Comparison of ENCODE assay signal across 9 mouse cellular contexts in the genomic region with DNA sequence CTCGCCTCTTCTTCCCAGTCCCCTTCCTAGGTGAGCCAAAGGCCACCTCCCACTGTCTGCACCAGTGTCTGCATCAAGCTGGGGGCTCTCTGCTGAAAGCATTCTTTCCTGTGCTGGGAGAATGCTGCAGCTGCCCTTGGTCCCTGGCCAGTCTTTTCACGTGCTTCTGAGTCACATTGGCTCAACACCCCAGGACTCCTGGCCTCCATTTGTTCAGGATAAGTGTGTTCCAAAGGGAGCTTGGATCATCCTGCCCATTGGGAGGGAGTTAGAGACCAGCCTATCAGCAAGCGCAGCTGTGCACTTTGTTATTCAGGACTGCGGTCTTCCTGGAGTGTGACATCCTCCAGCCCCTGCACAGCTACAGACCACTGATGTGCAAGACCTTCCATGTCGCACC. TPM values are rescaled to one million over a fixed set of nuclear protein-coding genes. Genes with fewer than 3 reads are reported as not detected.
DNase-seq lines count a peak whose midpoint lies in the region; ATAC-seq and TF ChIP-seq lines count a peak whose summit lies in the region.
"Had no signal": no experiment of that assay in that cellular context is flagged by ENCODE, and none has a peak within 500 bp of the region (broad histone marks: within the 10 kb centered on the region; RNA-seq: fewer than 3 reads in every experiment).

No protein-coding gene starts in this region.

- H3K4me3 ChIP-seq in heart, postnatal 0 days (ENCODE audit: low read depth, low read length): no peak overlapping the region
- H3K4me3 ChIP-seq in myocyte: no peak overlapping the region
- H3K4me3 ChIP-seq: embryonic facial prominence, embryonic 13.5 days had no signal

- TF ChIP-seq CTCF in heart, postnatal 0 days (IDR thresholded peaks at IDR 0.05; ENCODE audit: low read depth): no peak

- no peak overlapping the region for H3K4me2 ChIP-seq in heart, postnatal 0 days (ENCODE audit: low read depth, low read length)
- peak overlapping the region; percentile 31 for H3K4me2 ChIP-seq in myocyte (ENCODE audit: low read depth)
- H3K4me2 ChIP-seq: embryonic facial prominence, embryonic 13.5 days had no signal

- DNase-seq in frontal cortex, postnatal 14 days (ENCODE audit: low spot score in 2 of 2): no peak
- peak; percentile 76 for DNase-seq in 3134 (ENCODE audit: extremely low read depth, insufficient read length, low spot score)
- DNase-seq in cerebellum, adult 11-12 months: peak; percentile 43
- DNase-seq in heart, postnatal 0 days (ENCODE audit: low spot score): peak; percentile 68
- no peak for DNase-seq in embryo, embryonic 9.5 days (ENCODE audit: extremely low spot score)

- H3K36me3 ChIP-seq in heart, postnatal 0 days (replicated peaks; ENCODE audit: control insufficient read depth, insufficient read depth, low read length): no peaks in the 10 kb centered on the region; the same call in 1 of the 2 replicates
- no peaks in the 10 kb centered on the region for H3K36me3 ChIP-seq in myocyte (ENCODE audit: control insufficient read depth, insufficient read depth)

- TF ChIP-seq EP300 in heart, postnatal 0 days (IDR thresholded peaks at IDR 0.05; ENCODE audit: low read depth): no peak

- WGBS in heart, postnatal 0 days: 27% methylated on average over 5 of the region's 5 CpGs

- peak; percentile 39; the same call in 1 of the 2 replicates for ATAC-seq in frontal cortex, adult (ENCODE audit: low TSS enrichment)
- ATAC-seq in heart, postnatal 0 days (ENCODE audit: insufficient read depth, low read depth): peak; percentile 85
- ATAC-seq in granulocyte monocyte progenitor cell, adult 5-6 weeks (replicated peaks; ENCODE audit: poor library complexity, severe bottlenecking): no peak

- no peaks in the 10 kb centered on the region; the same call in 1 of the 2 replicates for H3K4me1 ChIP-seq in heart, postnatal 0 days (ENCODE audit: control insufficient read depth, insufficient read depth)

- no peak overlapping the region for H3ac ChIP-seq in myocyte (ENCODE audit: control insufficient read depth, insufficient read length)

- no peaks in the 10 kb centered on the region for H3K79me2 ChIP-seq in myocyte (ENCODE audit: control insufficient read depth, insufficient read depth)

- H3K9ac ChIP-seq in heart, postnatal 0 days (replicated peaks; ENCODE audit: low read depth, low read length): no peak overlapping the region
- H3K9ac ChIP-seq: embryonic facial prominence, embryonic 13.5 days had no signal

- H3K27me3 ChIP-seq in heart, postnatal 0 days (ENCODE audit: control insufficient read depth, insufficient read depth, low read length): no peaks in the 10 kb centered on the region
- H3K27me3 ChIP-seq in myocyte (ENCODE audit: control insufficient read depth, insufficient read depth, insufficient read length): no peaks in the 10 kb centered on the region
- H3K27me3 ChIP-seq: embryonic facial prominence, embryonic 13.5 days had no signal

- TF ChIP-seq POLR2A in myocyte (IDR thresholded peaks at IDR 0.05; ENCODE audit: insufficient read length, low read depth): no peak

- H3K9me3 ChIP-seq in heart, postnatal 0 days (replicated peaks; ENCODE audit: control insufficient read depth, low read length): no peaks in the 10 kb centered on the region
- H3K9me3 ChIP-seq: embryonic facial prominence, embryonic 13.5 days had no signal

- H3K27ac ChIP-seq in heart, postnatal 0 days (ENCODE audit: low read depth): no peak overlapping the region
- H3K27ac ChIP-seq: embryonic facial prominence, embryonic 13.5 days had no signal

TF ChIP-seq in myocyte, 11 proteins besides CTCF, POLR2A, EP300 and RAD21:
- peak; percentile 19 for TF ChIP-seq SRF (IDR thresholded peaks at IDR 0.05; ENCODE audit: control insufficient read depth, insufficient read length, low read depth)
- peak; percentile 46 for TF ChIP-seq USF1 (IDR thresholded peaks at IDR 0.05; ENCODE audit: low read depth)
- 0 out of 2 replicates have a peak, but pooled peaks have one; percentile 0 for TF ChIP-seq CEBPB (IDR thresholded peaks at IDR 0.05; ENCODE audit: insufficient read depth, poor library complexity, severe bottlenecking)
- no peak for TF ChIP-seq TCF3 (IDR thresholded peaks at IDR 0.05; ENCODE audit: insufficient read length, low read depth)
- TF ChIP-seq POLR2AphosphoS2 (IDR thresholded peaks at IDR 0.05; ENCODE audit: insufficient read length, low read depth): no peak
- no peak for TF ChIP-seq REST (IDR thresholded peaks at IDR 0.05; ENCODE audit: insufficient read depth, insufficient read length)
- peak in 2 of 3 experiments; percentile 54 to 72 for TF ChIP-seq MYOD1 (IDR thresholded peaks at IDR 0.05; ENCODE audit: control insufficient read depth in 1 of 3, insufficient read length in 2 of 3, low read depth in 2 of 3)
- TF ChIP-seq MYOG (IDR thresholded peaks at IDR 0.05; ENCODE audit: control insufficient read depth in 1 of 3, insufficient read depth in 1 of 3, insufficient read length in 2 of 3, low read depth in 2 of 3): peak in 2 of 3 experiments; percentile 6 to 78
- TF ChIP-seq TCF12 (IDR thresholded peaks at IDR 0.05; ENCODE audit: insufficient read depth, poor library complexity, severe bottlenecking): no peak
- no peak for TF ChIP-seq E2F4 (IDR thresholded peaks at IDR 0.05; ENCODE audit: insufficient read depth)
TF ChIP-seq in myocyte: peak in this region for 5.

RNA-seq across cellular contexts. Expression of a gene that starts 21.6 kb away (rescaled TPM):
- total RNA-seq in heart, postnatal 0 days (2014; rRNA removed; ENCODE audit: low replicate concordance): 39.5 and 49.7 TPM in 2 replicates
- polyA plus RNA-seq in heart, postnatal 0 days (2015; fragmentation: Nextera tagmentation; extraction: Ambion mirVana): 17.8 and 17.9 TPM in 2 replicates
- polyA plus RNA-seq in myocyte (2012; fragmentation: generic; extraction: Trizol): 15.7 TPM
- not detected in 2 replicates for total RNA-seq in granulocyte monocyte progenitor cell, adult 5-6 weeks (2014; fragmentation: Nextera tagmentation)
- total RNA-seq in granulocyte monocyte progenitor cell, adult 5-6 weeks (2017): under 0.01 TPM in 1 of 2 replicates, not detected in the other

Comparison
In these comparisons a context has a peak if more than half of its experiments do, and no peak if none do; other contexts are left out.
1. DNase-seq: peak in 3134 (single experiment), cerebellum, adult 11-12 months (single experiment) and heart, postnatal 0 days (single experiment); none in frontal cortex, postnatal 14 days (0 of 2) and embryo, embryonic 9.5 days (single experiment).
2. RNA of a gene that starts 21.6 kb away (total RNA-seq): 39.5 to 49.7 TPM in heart, postnatal 0 days; under 0.01 TPM in granulocyte monocyte progenitor cell, adult 5-6 weeks; every median in the first group is over 10 times any median in the second.